Mouse (Mus musculus): ENCODE measurements around the gene Golph3. TPM values are rescaled to one million over a fixed set of nuclear protein-coding genes. Genes with fewer than 3 reads are reported as not detected.
"Not testable (repeated sequence)": the region's sequence is repeated elsewhere in the genome, so short reads cannot be mapped to it uniquely, and the experiment has no call there.

The Golph3 gene
- polyA plus RNA-seq, 1 experiment from 2014 or later, result 68.7 TPM

DNA sequence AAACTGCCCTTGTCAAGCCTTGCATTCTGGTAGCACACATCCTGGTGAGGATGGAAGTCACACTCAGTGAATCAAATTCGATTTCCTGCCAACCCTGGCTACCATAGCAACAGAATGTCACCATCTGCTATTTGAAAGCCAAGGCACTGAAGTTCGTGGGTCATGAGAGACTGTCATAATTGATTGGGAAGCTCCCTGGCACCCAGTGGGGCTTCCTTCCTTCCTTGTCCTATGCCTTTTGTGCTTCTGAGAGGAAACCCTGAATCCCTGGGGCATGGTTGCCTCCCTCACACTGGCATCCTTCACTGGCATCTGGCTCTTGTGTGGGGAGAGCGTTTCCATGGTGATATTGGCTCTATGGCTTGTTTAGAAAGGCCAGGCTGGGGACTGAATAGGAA is 44.8 kb downstream of the Golph3 start:
- no peak overlapping the region for H3K4me3 ChIP-seq
- no peaks in the 10 kb centered on the region for H3K9me3 ChIP-seq
- peaks cover 27% of the 10 kb centered on the region for H3K4me1 ChIP-seq
- H3K27ac ChIP-seq, result peak overlapping the region; percentile 51; the same call in 1 of the 2 replicates
- H3K27me3 ChIP-seq (ENCODE audit: poor library complexity, severe bottlenecking), result no peaks in the 10 kb centered on the region
- peak; percentile 44 for DNase-seq (ENCODE audit: extremely low spot score, low spot score)
- H3K36me3 ChIP-seq (replicated peaks), result peaks cover 3% of the 10 kb centered on the region
- WGBS, result 43% methylated on average over 3 of the region's 3 CpGs

DNA sequence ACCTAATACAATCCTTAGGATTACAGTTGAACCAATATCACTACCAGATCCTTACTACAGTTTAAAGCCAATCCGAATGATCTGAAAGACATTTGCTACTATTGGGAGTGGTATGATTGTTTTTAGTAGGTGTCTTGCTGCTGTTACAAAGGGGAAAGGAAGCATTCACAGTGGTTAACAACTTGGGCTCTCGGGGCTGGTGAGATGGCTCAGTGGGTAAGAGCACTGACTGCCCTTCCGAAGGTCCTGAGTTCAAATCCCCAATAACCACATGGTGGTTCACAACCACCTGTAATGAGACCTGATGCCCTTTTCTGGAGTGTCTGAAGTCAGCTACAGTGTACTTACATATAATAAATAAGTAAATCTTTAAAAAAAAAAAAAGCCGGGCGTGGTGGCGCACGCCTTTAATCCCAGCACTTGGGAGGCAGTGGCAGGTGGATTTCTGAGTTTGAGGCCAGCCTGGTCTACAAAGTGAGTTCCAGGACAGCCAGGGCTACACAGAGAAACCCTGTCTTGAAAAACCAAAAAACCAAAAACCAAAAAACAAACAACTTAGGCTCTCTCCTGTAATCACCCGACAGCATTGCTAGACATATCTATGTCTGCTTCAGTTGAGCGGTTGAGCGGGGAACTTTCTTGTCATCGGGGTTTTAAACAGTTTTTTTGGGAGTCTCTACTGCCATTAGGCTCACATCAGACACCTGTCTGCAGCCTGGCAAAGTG is 45.5 kb downstream of the Golph3 start:
- H3K4me1 ChIP-seq, result peaks cover 34% of the 10 kb centered on the region
- 0 out of 2 replicates have a peak overlapping the region, but pooled peaks have one; percentile 57 for H3K27ac ChIP-seq
- not testable (repeated sequence) for H3K36me3 ChIP-seq (replicated peaks); H3K9me3 ChIP-seq; H3K4me3 ChIP-seq; H3K27me3 ChIP-seq (ENCODE audit: poor library complexity, severe bottlenecking); DNase-seq (ENCODE audit: extremely low spot score, low spot score)
- 93% methylated on average over 11 of the region's 11 CpGs for WGBS

DNA sequence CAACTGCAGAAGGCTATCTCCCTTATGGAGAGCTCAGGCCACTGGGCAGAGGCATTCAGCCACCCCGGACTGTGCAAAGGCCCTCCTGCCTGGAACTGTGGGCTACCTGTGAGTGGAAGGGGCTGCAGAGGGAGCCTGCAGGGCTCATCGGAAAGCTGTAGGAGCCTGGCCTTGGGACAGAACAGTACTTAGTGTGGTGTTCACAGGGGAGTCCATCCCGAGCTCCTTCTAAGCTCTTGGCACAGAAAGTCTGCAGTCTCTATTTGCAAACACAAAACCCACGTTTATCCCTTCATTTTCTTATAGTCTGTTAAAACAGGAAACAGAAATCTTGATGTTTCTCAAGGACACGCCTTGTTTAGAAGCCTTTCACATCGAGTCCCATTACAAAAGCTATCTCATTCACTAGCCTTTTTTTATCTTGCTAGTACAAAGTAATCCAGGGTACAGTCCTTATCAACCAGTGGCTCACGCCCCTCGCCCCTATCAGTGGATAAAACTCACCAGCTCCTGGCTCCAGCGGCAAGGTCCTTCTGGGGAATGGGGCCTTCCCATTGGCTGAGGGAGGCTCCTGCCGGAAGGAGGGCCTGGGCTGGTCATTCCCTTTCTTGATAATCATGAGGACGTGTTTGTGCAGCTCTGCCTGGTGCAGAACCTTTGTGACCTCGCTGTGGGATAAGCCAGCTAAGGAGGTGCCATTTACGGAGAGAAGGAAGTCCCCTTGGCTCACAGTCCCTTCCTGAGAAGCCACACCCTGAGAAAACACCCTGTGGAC is 46.2 kb downstream of the Golph3 start:
- DNase-seq (ENCODE audit: extremely low spot score, low spot score), result no peak
- Histone ChIP-seq H3K4me1 (peaks cover 34% of the 10 kb centered on the region), H3K9me3 (no peaks in the 10 kb centered on the region), H3K27ac (0 out of 2 replicates have a peak overlapping the region, but pooled peaks have one; percentile 57), H3K36me3 (replicated peaks) (no peaks in the 10 kb centered on the region), H3K27me3 (ENCODE audit: poor library complexity, severe bottlenecking) (0 out of 2 replicates have a peak, but pooled peaks cover 1% of the 10 kb centered on the region), H3K4me3 (no peak overlapping the region)
- 59% methylated on average over 13 of the region's 13 CpGs for WGBS

DNA sequence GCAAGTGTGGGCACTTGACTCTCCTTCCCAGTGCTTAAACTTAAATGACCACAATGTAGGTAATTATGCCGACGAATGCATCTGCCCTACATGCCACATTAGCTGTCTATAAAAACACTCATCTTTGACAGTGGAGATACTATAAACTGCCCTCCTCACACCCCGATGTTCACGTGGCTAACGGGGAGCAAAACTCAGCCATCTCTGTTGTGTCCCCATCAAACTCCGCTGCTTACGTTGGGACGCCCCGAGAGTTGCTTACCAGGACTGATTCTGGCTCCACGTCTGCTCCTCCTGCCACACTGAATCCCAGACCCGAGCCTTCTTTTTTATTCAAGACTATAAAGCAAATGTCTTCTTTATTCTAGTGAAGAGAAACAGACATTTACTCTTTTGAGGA is 47.1 kb downstream of the Golph3 start:
- WGBS, result 84% methylated on average over 11 of the region's 11 CpGs
- Histone ChIP-seq H3K4me3 (no peak overlapping the region), H3K27me3 (ENCODE audit: poor library complexity, severe bottlenecking) (peaks cover 10% of the 10 kb centered on the region; the same call in 1 of the 2 replicates), H3K4me1 (peaks cover 34% of the 10 kb centered on the region), H3K36me3 (replicated peaks) (0 out of 2 replicates have a peak, but pooled peaks cover 3% of the 10 kb centered on the region), H3K9me3 (no peaks in the 10 kb centered on the region), H3K27ac (no peak overlapping the region)
- DNase-seq (ENCODE audit: extremely low spot score, low spot score), result no peak

DNA sequence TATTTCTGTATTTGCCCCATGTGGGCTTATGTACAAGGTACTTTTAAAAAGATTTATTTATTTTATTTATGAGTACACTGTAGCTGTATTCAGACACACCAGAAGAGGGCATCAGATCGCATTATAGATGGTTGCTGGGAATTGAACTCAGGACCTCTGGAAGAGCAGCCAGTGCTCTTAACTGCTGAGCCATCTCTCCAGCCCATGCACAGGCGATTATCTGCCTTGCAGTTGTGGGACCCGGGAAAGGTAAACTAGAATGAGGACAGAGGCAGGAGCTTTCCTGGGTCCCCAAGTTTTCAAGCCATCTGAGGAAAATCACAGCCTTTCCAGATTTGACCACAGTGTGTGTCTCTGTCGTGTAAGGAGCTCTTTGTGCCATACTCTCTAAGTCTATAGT is 47.6 kb downstream of the Golph3 start:
- no peak overlapping the region for H3K4me3 ChIP-seq
- no peak for DNase-seq (ENCODE audit: extremely low spot score, low spot score)
- peaks cover 14% of the 10 kb centered on the region; the same call in 1 of the 2 replicates for H3K27me3 ChIP-seq (ENCODE audit: poor library complexity, severe bottlenecking)
- 85% methylated on average over 4 of the region's 4 CpGs for WGBS
- H3K27ac ChIP-seq, result no peak overlapping the region
- no peaks in the 10 kb centered on the region for H3K9me3 ChIP-seq
- peaks cover 34% of the 10 kb centered on the region for H3K4me1 ChIP-seq
- 0 out of 2 replicates have a peak, but pooled peaks cover 3% of the 10 kb centered on the region for H3K36me3 ChIP-seq (replicated peaks)

DNA sequence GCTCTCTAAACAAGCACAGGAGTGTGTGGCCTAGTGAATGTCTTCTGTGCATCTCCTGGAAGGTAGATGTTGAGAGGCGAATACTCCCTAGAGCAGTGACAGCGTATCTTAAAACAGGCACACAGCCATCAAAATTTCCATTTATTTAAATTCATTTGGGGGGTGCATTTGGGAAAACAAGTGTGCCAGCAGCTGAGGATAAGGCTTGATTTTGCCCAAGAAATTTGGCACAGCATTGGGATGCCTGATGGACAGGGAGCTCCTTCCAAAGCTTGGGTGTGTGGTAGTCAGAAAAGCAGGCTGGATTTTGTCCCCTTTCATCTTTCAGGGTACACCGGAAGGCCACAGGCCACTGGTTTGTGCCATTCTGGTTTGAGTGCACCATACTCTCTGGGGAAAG is 48.8 kb downstream of the Golph3 start:
- Histone ChIP-seq H3K27ac (no peak overlapping the region), H3K4me1 (peaks cover 43% of the 10 kb centered on the region), H3K9me3 (no peaks in the 10 kb centered on the region), H3K36me3 (replicated peaks) (0 out of 2 replicates have a peak, but pooled peaks cover 3% of the 10 kb centered on the region), H3K4me3 (no peak overlapping the region), H3K27me3 (ENCODE audit: poor library complexity, severe bottlenecking) (peaks cover 26% of the 10 kb centered on the region)
- DNase-seq (ENCODE audit: extremely low spot score, low spot score), result no peak
- WGBS, result 93% methylated on average over 3 of the region's 3 CpGs

DNA sequence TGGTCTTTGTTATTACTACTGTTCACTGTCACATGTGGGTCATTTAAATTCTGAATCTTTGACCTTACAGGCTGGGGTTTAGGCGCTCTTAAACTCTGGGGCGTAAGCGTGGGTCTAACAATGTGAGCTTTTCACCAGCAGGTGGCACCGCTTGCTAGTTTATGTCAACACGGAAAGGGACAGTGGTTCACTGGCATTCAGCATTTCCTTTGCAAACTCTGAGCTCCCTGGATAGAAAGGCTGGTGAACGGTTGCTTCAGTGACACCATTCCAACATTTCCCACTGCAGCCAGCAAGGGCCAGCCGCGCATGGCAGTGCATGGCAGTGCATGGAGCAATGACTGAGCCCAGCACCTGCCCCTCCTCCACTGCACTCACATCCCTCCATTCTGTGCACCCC is 49.9 kb downstream of the Golph3 start:
- 6% methylated on average over 8 of the region's 8 CpGs for WGBS
- Histone ChIP-seq H3K27me3 (ENCODE audit: poor library complexity, severe bottlenecking) (peaks cover 32% of the 10 kb centered on the region), H3K27ac (no peak overlapping the region), H3K4me1 (peaks cover 48% of the 10 kb centered on the region), H3K4me3 (no peak overlapping the region), H3K9me3 (no peaks in the 10 kb centered on the region), H3K36me3 (replicated peaks) (0 out of 2 replicates have a peak, but pooled peaks cover 3% of the 10 kb centered on the region)
- peak; percentile 67 for DNase-seq (ENCODE audit: extremely low spot score, low spot score)

DNA sequence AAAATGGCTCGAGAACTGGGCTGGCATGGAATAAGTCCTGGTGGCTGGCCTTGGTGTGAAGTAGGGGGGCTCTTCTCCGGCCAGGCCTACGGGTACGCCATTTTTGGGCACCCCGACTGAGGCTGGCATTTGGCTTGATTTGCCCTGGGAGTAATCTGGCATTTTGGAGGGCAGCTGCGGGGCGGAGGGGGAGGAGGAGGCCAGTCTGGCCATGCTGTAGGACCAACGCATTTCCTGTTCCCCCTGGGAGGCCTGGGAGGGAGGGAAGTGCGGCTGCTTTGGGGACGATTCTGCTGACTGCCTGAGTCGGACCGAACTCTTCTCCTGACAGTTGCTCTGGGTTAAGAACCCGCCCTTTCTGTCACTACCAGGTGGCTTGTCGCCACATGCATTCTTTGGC is 52.2 kb downstream of the Golph3 start:
- Histone ChIP-seq H3K36me3 (replicated peaks) (0 out of 2 replicates have a peak, but pooled peaks cover 3% of the 10 kb centered on the region), H3K4me1 (peaks cover 35% of the 10 kb centered on the region), H3K27ac (no peak overlapping the region), H3K4me3 (no peak overlapping the region), H3K9me3 (no peaks in the 10 kb centered on the region), H3K27me3 (ENCODE audit: poor library complexity, severe bottlenecking) (peaks cover 42% of the 10 kb centered on the region)
- DNase-seq (ENCODE audit: extremely low spot score, low spot score), result no peak
- 81% methylated on average over 14 of the region's 14 CpGs for WGBS

DNA sequence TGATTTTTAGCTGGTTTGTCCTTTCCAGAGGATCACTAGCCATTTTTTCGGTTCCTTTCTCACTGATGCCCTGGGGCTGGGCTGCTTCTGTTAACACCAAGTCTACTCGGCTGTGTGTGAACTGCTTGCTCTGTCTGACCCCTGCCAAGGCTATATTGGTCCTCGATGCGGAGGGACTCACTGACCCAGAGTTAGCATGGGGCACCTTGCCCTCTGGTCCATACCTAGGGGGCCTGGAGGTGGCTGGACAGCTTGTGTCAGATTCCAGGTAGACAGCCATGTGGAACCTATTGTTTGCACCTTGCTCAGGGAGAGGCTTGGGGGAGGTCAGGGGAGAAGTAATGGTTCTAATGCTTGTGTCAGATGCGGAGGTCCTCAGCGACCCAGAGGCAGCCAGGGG is 52.7 kb downstream of the Golph3 start:
- H3K27ac ChIP-seq, result no peak overlapping the region
- DNase-seq (ENCODE audit: extremely low spot score, low spot score), result no peak
- peaks cover 34% of the 10 kb centered on the region for H3K4me1 ChIP-seq
- 80% methylated on average over 6 of the region's 6 CpGs for WGBS
- H3K36me3 ChIP-seq (replicated peaks), result 0 out of 2 replicates have a peak, but pooled peaks cover 3% of the 10 kb centered on the region
- H3K9me3 ChIP-seq, result no peaks in the 10 kb centered on the region
- no peak overlapping the region for H3K4me3 ChIP-seq
- peaks cover 42% of the 10 kb centered on the region for H3K27me3 ChIP-seq (ENCODE audit: poor library complexity, severe bottlenecking)

DNA sequence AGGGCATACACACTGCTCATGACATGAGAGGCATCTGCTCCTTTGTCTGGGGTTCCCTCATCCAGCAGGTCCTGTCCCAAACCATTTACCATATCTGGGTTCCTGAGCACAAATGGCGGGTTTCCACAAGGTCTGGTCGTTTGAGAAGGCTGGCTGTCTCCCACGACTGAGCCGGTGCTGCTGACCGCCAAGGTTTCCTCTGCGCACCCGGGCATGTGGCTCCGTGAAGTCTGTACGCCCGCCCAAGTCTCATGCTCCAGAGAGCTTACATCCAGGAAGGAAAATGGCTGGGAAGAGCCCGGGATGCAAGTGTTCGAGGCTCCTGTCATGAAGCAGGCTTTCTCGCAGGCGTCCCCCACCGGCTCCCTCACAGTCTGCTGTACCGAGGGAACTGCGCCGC is 53.7 kb downstream of the Golph3 start:
- Histone ChIP-seq H3K4me1 (peaks cover 34% of the 10 kb centered on the region), H3K4me3 (peak overlapping the region; percentile 48), H3K27ac (peak overlapping the region; percentile 74), H3K27me3 (ENCODE audit: poor library complexity, severe bottlenecking) (peaks cover 42% of the 10 kb centered on the region), H3K36me3 (replicated peaks) (0 out of 2 replicates have a peak, but pooled peaks cover 3% of the 10 kb centered on the region), H3K9me3 (no peaks in the 10 kb centered on the region)
- no peak for DNase-seq (ENCODE audit: extremely low spot score, low spot score)
- WGBS, result 57% methylated on average over 18 of the region's 18 CpGs

DNA sequence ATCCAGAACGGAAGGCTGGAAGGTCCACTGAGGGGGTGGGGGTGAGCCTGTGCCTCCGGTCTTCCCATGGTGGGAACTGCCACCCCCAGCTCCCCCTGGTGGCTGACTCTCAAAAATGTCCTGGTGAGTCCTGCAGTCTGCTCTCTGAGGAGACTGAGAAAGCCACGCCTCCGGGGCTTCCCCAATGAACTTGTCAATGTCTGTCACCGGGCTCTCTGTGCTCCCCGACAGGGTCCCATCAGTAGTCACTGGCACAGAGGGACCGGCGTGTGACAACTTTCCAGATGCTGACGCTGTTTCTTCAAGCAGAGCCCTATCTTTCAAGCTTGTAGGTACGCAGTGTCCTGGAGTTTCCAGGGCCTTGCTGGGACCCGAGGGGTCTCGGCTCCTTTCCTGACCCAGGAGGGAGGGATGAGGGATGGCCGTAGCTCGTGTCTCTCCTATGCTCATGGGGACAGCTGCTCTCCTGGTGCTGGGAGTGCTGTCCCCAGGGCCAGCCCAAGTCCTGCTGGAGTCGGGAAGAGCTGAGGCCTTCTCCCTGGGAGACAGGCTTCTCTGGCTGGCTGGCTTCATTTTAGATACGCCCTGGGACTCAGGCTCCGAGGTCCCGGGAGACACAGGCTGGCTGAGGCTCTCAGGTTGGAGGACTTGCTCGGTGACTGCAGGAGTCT is 54.5 kb downstream of the Golph3 start:
- Histone ChIP-seq H3K36me3 (replicated peaks) (0 out of 2 replicates have a peak, but pooled peaks cover 3% of the 10 kb centered on the region), H3K4me1 (peaks cover 34% of the 10 kb centered on the region), H3K27me3 (ENCODE audit: poor library complexity, severe bottlenecking) (peaks cover 42% of the 10 kb centered on the region), H3K4me3 (peak overlapping the region; percentile 48), H3K9me3 (no peaks in the 10 kb centered on the region), H3K27ac (peak overlapping the region; percentile 74)
- DNase-seq (ENCODE audit: extremely low spot score, low spot score), result peak; percentile 90
- 5% methylated on average over 19 of the region's 19 CpGs for WGBS

DNA sequence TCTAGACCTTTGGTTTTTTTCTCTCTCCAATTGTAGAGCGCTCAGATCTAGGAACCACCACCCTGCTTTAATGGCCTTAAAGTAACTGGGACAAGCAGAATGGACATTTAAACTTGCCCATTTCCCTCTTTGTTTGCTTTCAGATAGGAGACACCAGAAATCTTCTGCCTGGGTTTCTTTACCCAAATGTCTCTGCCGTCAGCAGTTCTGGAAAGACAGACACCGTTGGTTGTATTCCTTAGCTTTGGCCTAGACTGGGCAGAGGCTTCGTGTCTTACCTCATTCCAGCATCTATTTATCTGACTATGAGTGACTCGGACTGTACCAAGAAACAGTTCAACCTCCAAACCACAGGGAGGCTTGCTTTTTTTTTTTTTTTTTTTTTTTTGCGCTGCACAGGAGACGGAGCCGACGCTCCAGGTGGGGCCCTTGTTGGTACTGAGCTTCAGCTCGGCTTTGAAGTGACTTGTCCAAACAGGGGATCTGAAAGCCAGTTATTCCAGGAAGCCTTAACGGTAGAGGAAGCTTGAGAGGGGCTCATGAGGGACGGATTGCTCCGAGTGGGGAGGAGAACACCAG is 55.3 kb downstream of the Golph3 start:
- 0 out of 2 replicates have a peak, but pooled peaks cover 3% of the 10 kb centered on the region for H3K36me3 ChIP-seq (replicated peaks)
- peaks cover 42% of the 10 kb centered on the region for H3K27me3 ChIP-seq (ENCODE audit: poor library complexity, severe bottlenecking)
- H3K9me3 ChIP-seq, result no peaks in the 10 kb centered on the region
- H3K4me1 ChIP-seq, result peaks cover 29% of the 10 kb centered on the region
- 40% methylated on average over 13 of the region's 13 CpGs for WGBS
- H3K27ac ChIP-seq, result no peak overlapping the region
- H3K4me3 ChIP-seq, result no peak overlapping the region
- DNase-seq (ENCODE audit: extremely low spot score, low spot score), result no peak

Measured in forebrain, embryonic 10.5 days (tissue).